Mouse (Mus musculus): ENCODE data around the gene Ppp1r9b.
A peak's percentile ranks its signal among the peaks of the same experiment; 100 is the strongest.

Gene Ppp1r9b

DNA sequence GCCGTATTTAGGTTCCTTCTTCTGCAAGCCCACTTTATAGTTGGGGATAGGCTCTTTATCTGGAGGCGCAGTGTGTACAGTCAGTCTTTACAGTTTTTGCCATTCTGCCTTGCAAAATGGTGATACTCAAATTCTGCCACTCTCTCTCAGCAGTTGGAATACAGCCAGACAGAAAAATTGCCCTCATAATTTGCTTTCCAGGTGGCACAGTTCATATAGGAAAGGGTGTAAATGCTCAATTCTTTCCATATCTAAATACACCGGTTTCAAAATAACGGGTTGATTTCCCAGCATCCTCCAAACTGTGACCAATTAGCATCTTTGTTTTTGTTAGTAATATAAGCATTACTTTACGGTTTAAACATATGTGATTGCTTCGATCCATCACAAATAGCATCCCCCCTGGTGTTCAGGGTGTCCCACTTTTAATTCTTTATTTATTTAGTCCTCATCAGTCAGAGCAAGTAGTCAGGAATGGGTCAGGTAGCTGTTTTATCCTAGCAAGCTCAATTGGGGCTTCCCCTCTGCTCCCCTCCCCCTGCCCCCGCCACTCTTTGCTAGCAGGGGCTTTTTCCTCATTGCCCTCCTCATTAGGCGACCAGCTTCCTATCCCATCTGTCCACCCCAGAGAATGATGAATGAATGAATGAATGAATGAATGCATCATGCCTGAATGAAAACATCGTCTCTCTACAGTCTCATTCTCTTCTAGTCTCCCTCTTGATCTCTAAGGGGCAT is 12.5 kb upstream of the Ppp1r9b start:
- DNase-seq (ENCODE audit: low spot score in 2 of 2) = no peak

DNA sequence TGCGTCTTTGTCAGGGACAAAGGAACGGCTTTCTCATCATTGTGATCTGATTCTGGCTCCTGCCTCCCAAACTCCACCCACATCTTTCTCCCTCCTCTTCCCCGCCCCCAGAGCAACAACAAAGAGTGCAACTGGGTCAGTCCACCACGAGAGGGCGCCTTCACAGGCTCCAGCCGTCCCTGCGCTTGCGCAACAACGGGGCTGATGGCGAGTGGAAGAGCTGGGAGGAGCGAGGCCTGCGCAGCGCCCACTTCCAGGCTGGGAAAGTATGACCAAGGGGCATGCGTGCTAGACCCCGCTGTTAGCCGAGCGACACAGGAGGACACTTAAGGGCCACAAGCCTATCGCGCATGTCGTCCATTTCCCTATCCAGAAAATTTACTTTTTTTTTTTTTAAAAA is 11.9 kb upstream of the Ppp1r9b start:
- DNase-seq (ENCODE audit: low spot score in 2 of 2) = peak; percentile 97 to 98

DNA sequence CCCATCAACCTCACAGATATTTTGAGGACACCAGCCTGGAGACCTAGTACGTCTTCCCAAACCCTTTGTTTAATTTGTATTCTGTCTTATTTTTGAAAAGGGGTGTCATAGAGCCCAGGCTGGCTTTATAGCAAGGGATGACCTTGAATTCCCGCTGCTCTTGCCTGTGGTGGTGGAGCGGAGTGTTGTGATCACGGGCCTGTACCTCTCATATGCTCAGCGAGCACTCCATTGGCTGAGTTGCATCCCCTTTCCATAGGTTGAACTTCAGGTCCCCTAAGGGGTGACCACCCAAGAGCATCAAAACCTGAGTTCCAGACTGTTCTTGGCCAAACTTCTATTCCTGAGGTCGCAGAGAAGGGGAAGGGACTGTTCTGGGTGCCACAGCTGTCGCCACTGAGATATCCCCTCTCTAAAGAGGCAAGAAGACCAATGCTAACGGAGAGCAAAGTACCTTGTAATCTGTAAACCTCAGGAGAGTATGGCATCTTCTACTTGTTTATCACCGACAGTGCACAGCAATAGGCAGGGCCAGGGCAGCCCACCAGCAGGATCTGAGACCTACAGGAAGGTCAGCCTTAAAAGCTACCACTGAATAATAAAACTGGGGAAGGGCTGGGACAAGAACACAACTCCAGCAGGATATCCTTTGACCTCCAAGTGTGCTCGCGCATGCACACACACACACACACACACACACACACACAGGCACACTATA is 11.2 kb upstream of the Ppp1r9b start:
- no peak for DNase-seq (ENCODE audit: low spot score in 2 of 2)

DNA sequence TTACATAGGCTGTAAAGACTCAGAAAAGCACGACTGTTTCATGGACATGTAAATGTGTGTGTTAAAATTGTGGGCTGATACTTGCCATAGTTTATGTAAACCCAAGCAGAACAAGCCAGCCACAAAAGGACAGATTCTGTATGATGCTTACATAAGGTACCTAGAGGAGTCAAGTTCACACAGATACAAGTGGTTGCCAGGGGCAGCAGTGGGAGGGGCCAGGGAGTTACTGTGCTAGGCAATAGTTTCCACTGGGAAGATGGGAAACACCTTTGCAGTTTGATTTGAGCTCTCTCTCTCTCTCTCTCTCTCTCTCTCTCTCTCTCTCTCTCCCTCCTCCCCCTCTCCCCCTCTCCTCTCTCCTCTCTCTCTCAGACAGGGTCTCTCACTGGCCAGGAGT is 5.7 kb upstream of the Ppp1r9b start:
- no peak for DNase-seq (ENCODE audit: low spot score in 2 of 2)

DNA sequence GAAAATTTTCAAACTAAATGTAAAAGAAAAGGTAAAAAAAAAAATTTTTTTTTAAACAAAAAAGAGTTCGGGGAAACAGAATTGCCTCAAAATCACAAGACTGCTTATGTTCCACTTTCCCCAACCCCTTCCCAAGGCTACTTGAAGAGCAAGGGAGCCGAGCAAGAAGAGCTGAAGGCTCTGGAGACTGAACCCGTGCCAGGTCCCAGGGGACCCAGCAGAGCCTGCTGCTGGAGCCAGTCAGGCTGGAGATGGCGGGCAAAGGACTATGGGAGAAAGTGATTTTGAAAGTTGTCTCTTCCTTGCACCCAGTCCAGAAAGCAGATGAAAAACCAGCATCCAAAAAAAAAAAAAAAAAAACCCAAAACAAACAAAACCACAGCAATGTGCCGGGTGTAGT is 5.0 kb upstream of the Ppp1r9b start:
- no peak for DNase-seq (ENCODE audit: low spot score in 2 of 2)

DNA sequence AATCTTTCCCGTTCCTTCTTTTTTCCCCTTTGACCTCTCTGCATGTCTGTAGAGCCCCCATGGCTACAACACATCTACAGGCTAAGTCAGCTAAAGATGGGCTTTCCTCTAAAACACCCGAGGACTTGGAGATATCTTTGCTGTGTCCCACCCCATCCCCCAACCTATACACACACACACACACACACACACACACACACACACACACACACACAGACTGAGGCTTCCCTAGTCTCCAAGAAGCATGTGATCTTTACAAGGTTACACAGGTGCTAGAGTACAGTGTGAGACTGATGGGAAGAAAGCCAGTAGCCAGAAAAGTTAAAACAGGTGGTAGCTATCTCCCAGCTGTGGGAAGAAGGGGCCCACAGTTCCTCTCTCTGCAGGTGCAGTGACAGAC is 4.4 kb upstream of the Ppp1r9b start:
- no peak for DNase-seq (ENCODE audit: low spot score in 2 of 2)

DNA sequence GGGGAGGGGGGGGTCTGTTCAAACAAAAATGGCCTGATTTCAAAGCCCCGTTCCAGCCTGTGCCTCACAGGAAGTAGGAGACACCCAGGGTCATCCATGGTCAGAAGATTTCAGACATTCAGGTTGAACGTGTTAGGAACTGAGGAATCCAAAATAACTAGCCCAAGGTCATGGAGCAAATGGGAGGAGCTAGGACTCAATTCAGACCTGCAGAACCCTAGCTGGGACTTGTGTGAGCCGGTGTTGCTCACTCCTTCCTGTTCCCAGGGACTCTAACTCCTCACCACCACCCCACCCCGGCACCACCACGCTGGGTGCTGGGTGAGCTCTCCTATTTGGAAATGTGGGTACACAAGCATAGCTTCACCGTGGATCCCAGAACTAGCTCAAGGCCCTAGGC is 3.5 kb upstream of the Ppp1r9b start:
- no peak for DNase-seq (ENCODE audit: low spot score in 2 of 2)

DNA sequence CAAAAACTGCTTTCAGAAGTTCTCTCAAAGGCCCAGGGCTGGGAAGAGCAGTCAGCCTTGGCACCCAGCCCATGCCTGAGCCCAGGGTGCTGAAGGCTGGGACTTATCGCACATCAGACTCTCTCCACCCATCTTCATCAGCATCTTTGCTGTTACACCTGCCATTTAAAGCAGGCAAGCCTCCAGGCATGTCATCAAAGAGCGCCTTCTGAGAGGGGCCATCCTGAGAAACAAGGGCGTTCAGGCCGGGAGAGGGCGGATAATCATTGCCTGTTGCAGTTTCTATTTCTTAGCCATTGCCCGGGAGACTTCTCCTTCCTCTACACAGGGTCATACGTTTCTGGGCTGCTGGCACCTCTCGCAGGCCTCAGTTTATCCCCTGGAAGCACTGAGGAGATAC is 3.0 kb upstream of the Ppp1r9b start:
- DNase-seq (ENCODE audit: low spot score in 2 of 2) = no peak

DNA sequence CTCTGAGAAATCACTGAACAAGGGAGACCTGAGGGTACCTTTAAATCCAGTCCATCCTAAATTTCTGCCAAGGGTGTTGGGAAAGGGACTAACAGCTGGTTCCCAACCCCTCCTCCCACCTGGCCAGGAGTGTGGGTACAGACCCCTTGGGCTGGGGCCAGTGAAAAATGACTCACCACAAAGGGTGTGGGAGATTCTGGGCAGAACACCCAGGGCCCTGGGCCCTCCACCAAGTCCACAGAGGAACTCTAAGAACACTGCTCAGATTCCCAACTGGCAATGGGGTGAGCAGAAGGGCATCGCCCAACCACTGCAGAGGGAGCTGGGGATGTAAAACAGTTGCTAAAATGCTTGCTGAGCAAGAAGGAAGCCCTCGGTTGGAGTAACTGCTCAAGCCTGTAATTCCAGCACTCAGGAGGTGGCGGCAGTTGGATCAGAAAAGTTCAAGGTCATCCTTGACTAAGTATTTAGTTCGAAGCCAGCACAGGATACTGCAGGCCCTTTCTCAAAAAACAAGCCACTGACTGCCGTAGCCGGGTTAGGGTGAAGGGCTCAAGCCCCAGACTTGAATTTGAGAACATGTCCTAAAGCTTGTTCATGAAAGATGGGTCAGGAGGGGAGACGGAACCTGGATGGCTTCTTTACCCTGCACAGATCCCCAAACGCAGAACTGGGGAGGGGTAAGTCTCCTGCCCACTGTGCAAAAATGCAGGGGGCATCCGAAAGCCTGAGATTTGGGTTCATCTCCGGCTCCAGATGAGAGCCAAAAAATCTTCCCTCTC is 1.9 kb upstream of the Ppp1r9b start:
- peak in 1 of 2 experiments; percentile 50 for DNase-seq (ENCODE audit: low spot score in 2 of 2)

DNA sequence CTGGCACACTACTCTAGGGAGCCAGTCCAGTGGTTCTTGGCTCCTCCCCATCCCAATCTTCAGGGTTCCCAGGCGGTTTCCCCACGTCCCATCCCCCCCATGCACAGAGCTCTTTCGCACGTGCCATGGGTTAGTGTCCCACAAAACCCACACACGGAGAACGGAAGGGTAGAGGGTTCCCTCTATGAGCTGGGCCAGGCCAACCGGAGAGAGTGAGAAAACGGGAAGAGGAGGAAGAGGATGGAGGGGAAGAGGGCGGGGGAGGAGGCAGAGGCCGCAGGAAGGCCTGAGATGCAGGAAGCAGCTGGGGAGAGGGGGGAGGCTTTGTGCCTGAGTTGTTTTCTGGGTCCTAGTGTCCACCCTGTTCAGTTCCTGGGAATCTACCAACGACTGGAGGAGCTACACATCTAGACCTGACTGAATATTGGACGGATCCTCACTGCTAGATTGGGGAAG is 1.2 kb upstream of the Ppp1r9b start:
- DNase-seq (ENCODE audit: low spot score in 2 of 2) = peak; percentile 71 to 77

DNA sequence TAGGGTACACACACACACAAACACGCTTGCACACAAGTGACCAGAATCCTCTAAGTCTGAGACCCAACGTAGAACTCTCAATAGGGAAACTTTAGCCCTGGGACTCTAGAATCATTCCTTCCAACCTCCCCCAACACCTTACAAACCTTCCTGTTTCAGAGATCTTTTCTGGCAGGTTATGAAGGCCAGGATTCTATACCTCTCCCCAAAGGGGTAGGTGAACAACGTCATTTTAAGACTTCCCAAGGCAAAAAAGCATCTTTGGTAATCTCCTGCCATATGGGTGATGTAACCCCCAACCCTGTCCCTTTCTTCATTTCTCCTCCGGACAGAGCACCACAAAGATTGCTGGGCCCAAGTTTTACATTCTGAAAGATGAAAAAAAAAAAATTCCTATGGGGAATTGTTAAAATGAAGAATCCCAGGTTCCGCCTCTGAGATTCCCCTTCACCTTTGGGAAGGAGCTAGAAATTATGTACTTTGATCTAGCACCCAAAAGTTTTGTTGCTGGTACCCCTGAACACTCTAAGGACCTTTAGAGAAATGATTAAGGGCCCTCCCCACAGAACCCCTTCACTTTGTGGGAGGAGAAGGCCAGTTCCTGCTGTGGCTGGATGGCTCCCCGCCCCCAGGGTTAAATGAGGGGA is 610 bp upstream of the Ppp1r9b start:
- DNase-seq (ENCODE audit: low spot score in 2 of 2) = no peak

DNA sequence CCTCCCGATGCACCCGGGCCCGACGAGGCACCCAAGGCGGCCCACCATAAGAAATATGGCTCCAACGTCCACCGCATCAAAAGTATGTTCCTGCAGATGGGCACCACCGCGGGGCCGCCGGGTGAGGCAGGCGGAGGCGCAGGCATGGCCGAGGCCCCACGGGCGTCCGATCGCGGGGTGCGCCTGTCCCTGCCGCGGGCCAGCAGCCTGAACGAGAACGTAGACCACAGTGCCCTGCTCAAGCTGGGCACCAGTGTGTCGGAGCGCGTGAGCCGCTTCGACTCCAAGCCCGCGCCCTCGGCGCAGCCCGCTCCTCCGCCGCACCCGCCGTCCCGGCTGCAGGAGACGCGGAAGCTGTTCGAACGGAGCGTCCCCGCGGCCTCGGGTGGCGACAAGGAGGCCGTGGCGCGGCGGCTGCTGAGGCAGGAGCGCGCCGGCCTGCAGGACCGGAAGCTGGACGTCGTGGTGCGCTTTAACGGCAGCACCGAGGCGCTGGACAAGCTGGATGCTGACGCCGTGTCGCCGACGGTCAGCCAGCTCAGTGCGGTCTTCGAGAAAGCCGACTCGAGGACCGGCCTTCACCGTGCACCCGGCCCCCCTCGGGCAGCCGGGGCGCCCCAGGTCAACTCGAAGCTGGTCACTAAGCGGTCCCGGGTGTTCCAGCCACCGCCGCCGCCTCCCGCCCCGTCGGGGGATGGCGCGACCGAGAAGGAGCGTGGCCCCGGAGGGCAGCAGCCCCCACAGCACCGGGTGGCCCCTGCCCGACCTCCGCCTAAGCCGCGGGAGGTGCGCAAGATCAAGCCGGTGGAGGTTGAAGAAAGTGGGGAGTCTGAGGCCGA is 1.0 kb downstream of the Ppp1r9b start:
- DNase-seq (ENCODE audit: low spot score in 2 of 2) = peak in 1 of 2 experiments; percentile 53

DNA sequence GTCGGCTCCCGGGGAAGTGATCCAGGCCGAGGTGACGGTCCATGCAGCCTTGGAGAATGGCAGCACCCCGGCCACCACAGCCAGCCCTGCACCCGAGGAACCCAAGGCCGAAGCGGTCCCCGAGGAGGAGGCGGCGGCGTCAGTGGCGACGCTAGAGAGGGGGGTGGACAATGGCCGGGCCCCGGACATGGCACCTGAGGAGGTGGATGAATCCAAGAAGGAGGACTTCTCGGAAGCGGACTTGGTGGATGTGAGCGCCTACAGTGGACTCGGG is 1.6 kb downstream of the Ppp1r9b start:
- DNase-seq (ENCODE audit: low spot score in 2 of 2) = no peak

DNA sequence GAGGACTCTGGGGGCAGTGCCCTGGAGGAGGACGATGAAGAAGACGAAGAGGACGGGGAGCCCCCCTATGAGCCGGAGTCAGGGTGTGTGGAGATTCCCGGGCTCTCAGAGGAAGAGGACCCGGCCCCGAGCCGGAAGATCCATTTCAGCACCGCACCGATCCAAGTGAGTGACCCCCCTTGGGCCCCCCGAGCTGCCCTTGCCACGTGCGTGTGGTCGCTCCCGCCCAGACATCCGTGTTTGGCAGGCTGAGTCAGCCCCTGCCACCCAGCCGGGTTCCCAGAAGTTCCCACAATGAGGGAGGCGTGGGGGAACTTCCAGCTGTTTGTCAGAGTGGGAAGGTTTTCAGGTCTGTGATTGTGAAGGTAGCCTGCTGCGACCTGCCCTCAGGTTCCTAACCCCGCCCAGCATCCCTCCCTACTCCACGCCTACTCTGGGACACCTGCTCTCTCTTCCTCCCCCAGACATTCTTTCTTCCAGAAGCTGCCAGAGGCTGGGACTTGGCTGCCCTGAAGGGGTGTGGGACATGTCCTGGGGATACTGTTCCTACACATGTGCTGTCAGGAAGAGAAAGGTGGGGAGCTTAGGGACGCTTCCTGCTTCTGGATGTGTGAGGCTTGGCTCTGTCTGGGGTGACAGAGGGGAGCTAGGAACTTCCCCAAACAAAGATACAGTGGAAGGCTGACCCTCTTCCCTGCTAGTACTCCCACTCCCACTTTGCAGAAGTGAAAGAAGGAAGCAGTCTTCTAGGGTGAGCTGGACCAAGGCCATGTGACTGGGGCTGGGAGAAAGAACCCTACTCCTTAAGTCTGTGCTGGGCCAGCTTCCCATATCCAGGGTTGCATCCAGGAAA is 2.1 kb downstream of the Ppp1r9b start:
- peak; percentile 68 to 75 for DNase-seq (ENCODE audit: low spot score in 2 of 2)

DNA sequence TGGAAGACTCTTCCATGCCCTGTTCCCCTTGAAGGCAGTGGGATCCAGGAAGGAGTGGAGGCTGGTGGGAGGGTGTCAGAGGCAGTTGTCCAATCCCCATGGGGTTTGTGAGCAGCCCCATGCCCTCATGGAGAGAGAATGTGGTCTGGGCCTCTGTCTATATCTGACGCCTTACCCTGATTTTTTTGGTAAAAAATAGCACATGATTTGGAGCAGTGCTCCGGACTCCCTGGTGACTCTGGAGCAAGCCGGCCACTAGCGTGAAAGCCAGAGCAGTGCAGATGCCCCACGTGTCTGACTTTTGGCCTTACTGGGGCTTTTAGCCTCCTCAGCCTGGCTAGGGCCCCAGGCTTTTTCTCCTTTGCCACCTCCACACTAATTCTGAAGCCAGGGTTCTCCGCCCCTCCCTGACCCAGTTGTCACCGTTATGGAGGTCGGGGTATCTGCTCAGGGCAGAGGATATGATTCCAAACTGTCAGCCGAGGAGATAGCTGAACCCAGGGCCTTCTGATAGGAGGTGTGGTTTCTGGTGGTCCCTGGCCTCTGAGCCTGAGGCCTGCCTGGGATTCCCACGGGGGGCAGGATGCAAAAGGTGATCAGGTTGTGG is 3.5 kb downstream of the Ppp1r9b start:
- DNase-seq (ENCODE audit: low spot score in 2 of 2) = no peak

DNA sequence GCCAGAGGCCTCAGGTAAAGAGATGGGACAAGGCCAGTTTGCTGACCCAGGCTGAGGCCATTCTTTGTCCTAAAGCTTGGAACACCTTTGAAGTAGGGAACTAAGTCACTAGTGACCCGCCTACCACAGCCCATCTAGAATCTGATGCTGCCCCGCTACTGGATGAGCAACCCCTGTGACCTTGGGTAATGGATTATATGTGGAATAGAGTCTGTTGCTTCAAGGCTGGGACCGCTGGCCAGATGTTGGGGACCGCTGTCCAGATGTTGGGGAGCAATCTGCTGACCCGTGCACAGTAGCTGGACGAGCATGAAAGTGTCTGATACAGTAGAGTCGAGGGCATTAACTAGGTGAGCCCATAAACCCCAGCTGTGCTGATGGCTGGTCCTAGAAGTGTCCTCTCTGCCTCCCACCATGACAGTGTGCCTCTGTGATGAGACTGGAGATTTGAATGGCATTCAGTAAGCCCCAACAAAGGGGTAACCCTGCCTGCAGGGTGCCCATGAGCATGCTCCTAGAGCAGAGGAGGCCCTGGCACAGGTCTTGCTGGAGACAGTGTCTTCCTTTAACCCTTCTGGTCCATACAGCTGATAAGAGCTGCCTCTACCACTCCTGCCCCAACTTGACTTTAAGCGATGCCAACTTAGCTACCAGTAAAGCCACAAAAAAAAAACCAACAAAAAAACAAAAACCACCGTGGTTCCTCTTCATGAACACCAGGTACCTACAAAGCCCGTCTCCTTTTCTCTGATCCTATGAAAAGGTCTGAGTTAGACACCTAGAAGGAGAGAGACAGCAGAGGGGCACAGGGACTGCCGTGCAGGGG is 4.3 kb downstream of the Ppp1r9b start:
- no peak for DNase-seq (ENCODE audit: low spot score in 2 of 2)

DNA sequence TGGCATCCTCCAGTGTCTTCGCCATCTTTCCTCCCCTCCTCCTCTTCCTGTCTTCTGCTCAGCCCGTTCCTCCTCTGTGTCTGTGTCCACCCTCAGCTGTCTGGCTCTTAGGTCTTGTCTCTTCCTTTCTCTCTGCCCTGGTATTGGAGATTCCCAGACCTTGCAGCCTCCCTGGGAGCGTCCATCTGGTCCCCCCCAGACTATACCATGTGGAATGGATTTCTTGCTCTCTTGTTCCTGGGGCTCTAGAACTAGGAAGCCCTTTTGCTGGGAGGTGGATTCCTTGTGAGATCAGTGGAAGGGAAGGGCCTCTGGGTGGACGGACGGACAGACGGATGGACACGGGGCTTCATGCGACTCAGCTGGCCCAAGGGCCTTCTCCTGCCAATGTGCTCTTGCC is 5.3 kb downstream of the Ppp1r9b start:
- no peak for DNase-seq (ENCODE audit: low spot score in 2 of 2)

DNA sequence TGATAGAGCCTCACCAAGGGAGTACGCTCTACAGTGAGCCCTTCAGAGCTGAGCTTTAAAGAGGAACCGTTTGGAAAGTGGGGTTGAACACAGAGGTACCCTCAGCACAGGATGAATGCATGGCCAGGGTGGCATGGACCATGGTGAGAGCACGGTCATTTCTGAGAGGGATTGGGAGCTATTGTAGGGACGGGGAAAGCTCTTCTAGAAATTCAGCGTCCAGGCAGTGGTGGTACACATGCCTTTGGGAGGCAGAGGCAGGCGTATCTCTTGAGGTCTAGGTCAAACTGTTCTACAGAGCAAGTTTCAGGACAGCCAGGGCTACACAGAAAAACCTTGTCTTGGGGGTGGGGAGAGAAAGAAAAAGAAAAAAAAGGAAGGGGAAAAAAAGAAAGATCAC is 6.1 kb downstream of the Ppp1r9b start:
- DNase-seq (ENCODE audit: low spot score in 2 of 2) = no peak

DNA sequence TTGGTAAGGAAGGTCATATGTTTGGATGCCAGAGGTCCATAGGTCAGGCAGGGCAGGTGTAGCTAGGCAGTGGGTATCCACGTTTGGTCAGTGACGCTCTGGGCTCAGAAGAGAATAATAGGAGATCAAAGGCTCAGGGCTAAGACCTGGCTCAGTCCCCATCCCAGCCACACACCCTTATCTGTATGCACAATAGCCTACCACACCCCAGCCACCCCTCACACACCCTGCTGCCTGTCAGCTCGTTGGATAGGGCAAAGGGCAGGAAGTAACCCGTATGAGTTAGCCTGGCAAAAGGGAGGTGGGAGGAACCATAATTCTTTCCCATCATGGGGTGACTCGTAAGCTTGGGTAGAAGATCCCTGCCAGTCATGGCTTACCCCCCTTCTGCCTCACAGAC is 6.8 kb downstream of the Ppp1r9b start:
- no peak for DNase-seq (ENCODE audit: low spot score in 2 of 2)
